In the genomic region with DNA sequence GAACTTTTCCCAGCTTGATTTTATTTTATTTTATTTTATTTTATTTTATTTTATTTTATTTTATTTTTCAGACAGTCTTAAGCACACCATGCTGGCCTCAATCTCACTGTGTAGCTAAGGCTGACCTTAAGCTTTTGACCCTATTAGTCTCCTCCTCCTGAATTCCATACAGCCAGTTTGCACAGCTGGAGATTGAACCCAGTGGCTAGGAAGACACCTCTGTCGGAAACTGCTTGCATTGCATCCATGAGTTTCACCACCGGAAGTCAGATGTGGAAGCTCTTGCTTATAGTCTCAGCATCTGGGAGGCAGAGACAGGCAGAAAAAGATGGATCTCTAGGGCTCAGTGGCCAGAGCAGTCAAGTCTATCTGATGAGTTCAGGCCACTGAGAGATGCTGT, we compare ENCODE assay signal across 12 mouse cellular contexts.
"Had no signal": no experiment of that assay in that cellular context is flagged by ENCODE, and none has a peak within 500 bp of the region (broad histone marks: within the 10 kb centered on the region; RNA-seq: fewer than 3 reads in every experiment).

No protein-coding gene starts in this region.

- H3K27ac ChIP-seq: limb, embryonic 15.5 days; liver, embryonic 12.5 days; midbrain, embryonic 15.5 days; neural tube, embryonic 12.5 days had no signal

- H3K27me3 ChIP-seq: limb, embryonic 15.5 days; liver, embryonic 12.5 days; midbrain, embryonic 15.5 days; neural tube, embryonic 12.5 days had no signal

- ATAC-seq: liver, embryonic 12.5 days; midbrain, embryonic 15.5 days had no signal

- H3K4me3 ChIP-seq: limb, embryonic 15.5 days; liver, embryonic 12.5 days; midbrain, embryonic 15.5 days; neural tube, embryonic 12.5 days had no signal

- H3K4me1 ChIP-seq: limb, embryonic 15.5 days; midbrain, embryonic 15.5 days; neural tube, embryonic 12.5 days had no signal

- H3K9me3 ChIP-seq: limb, embryonic 15.5 days; liver, embryonic 12.5 days; midbrain, embryonic 15.5 days; neural tube, embryonic 12.5 days had no signal

- DNase-seq: kidney, postnatal 10 days; lung, embryonic 14.5 days; lung, postnatal 10 days; lung, postnatal 4 days; right cerebral cortex, postnatal 4 days; spleen, adult 18-20 months; thymus, adult 18-20 months; thymus, postnatal 14 days had no signal

- H3K36me3 ChIP-seq: limb, embryonic 15.5 days; liver, embryonic 12.5 days; midbrain, embryonic 15.5 days; neural tube, embryonic 12.5 days had no signal
